Mouse (Mus musculus): ENCODE results near the gene Atf3. TPM values are rescaled to one million over a fixed set of nuclear protein-coding genes. Genes with fewer than 3 reads are reported as not detected.
"Not testable (repeated sequence)": the region's sequence is repeated elsewhere in the genome, so short reads cannot be mapped to it uniquely, and the experiment has no call there.

Atf3 gene
- total and polyA plus RNA-seq, 2 experiments from 2014 or later = 0.62 to 1.4 TPM

GRCm38 (mm10) chr1:191153052-191153451 is 64.8 kb downstream of the Atf3 start:
- Histone ChIP-seq H3K9ac (no peak overlapping the region), H3K9me3 (ENCODE audit: low read length) (no peaks in the 10 kb centered on the region), H3K4me1 (ENCODE audit: insufficient read depth) (no peaks in the 10 kb centered on the region), H3K27ac (ENCODE audit: low read depth, low read length) (no peak overlapping the region), H3K4me2 (ENCODE audit: low read depth) (no peak overlapping the region), H3K27me3 (ENCODE audit: insufficient read depth, low read length) (no peaks in the 10 kb centered on the region), H3K36me3 (ENCODE audit: insufficient read depth) (no peaks in the 10 kb centered on the region), H3K4me3 (ENCODE audit: low read depth, low read length) (no peak overlapping the region)
- DNase-seq (peak; percentile 29), ATAC-seq (no peak)
- TF ChIP-seq CTCF (IDR thresholded peaks at IDR 0.05; ENCODE audit: low read depth) = peak; percentile 72
- 14% methylated on average over 4 of the region's 4 CpGs for WGBS

- 84% methylated on average over 8 of the region's 8 CpGs for WGBS
- H3K9ac ChIP-seq = no peak overlapping the region
- no peak overlapping the region for H3K4me2 ChIP-seq (ENCODE audit: low read depth)
- no peaks in the 10 kb centered on the region for H3K27me3 ChIP-seq (ENCODE audit: insufficient read depth, low read length)
- no peaks in the 10 kb centered on the region for H3K36me3 ChIP-seq (ENCODE audit: insufficient read depth)
- no peak for DNase-seq
- no peaks in the 10 kb centered on the region for H3K9me3 ChIP-seq (ENCODE audit: low read length)
- ATAC-seq = no peak
- no peak overlapping the region for H3K4me3 ChIP-seq (ENCODE audit: low read depth, low read length)
- no peak for TF ChIP-seq CTCF (IDR thresholded peaks at IDR 0.05; ENCODE audit: low read depth)
- no peak overlapping the region for H3K27ac ChIP-seq (ENCODE audit: low read depth, low read length)
- no peaks in the 10 kb centered on the region for H3K4me1 ChIP-seq (ENCODE audit: insufficient read depth)
These were observed 66.8 kb downstream of the Atf3 start for GRCm38 (mm10) chr1:191150924-191151605.

GRCm38 (mm10) chr1:191149489-191149888 is 68.3 kb downstream of the Atf3 start:
- DNase-seq; ATAC-seq; H3K9me3 ChIP-seq (ENCODE audit: low read length); H3K4me2 ChIP-seq (ENCODE audit: low read depth); H3K4me1 ChIP-seq (ENCODE audit: insufficient read depth); H3K4me3 ChIP-seq (ENCODE audit: low read depth, low read length); H3K36me3 ChIP-seq (ENCODE audit: insufficient read depth); H3K27me3 ChIP-seq (ENCODE audit: insufficient read depth, low read length); H3K9ac ChIP-seq; H3K27ac ChIP-seq (ENCODE audit: low read depth, low read length): not testable (repeated sequence)
- 86% methylated on average over 5 of the region's 5 CpGs for whole genome bisulfite sequencing

GRCm38 (mm10) chr1:191140983-191141382 is 76.9 kb downstream of the Atf3 start:
- no peak for TF ChIP-seq CTCF (IDR thresholded peaks at IDR 0.05; ENCODE audit: low read depth)
- H3K9ac ChIP-seq = no peak overlapping the region
- H3K4me1 ChIP-seq (ENCODE audit: insufficient read depth) = no peaks in the 10 kb centered on the region
- H3K27ac ChIP-seq (ENCODE audit: low read depth, low read length) = no peak overlapping the region
- ATAC-seq (no peak), DNase-seq (no peak)
- no peaks in the 10 kb centered on the region for H3K36me3 ChIP-seq (ENCODE audit: insufficient read depth)
- no peak overlapping the region for H3K4me3 ChIP-seq (ENCODE audit: low read depth, low read length)
- H3K27me3 ChIP-seq (ENCODE audit: insufficient read depth, low read length) = no peaks in the 10 kb centered on the region
- H3K9me3 ChIP-seq (ENCODE audit: low read length) = no peaks in the 10 kb centered on the region
- H3K4me2 ChIP-seq (ENCODE audit: low read depth) = no peak overlapping the region
- 92% methylated on average over 8 of the region's 8 CpGs for WGBS

- Histone ChIP-seq H3K4me3 (ENCODE audit: low read depth, low read length) (no peak overlapping the region), H3K27me3 (ENCODE audit: insufficient read depth, low read length) (no peaks in the 10 kb centered on the region), H3K27ac (ENCODE audit: low read depth, low read length) (no peak overlapping the region), H3K4me1 (ENCODE audit: insufficient read depth) (no peaks in the 10 kb centered on the region), H3K4me2 (ENCODE audit: low read depth) (no peak overlapping the region), H3K9ac (no peak overlapping the region), H3K9me3 (ENCODE audit: low read length) (no peaks in the 10 kb centered on the region), H3K36me3 (ENCODE audit: insufficient read depth) (no peaks in the 10 kb centered on the region)
- WGBS = 60% methylated on average over 7 of the region's 7 CpGs
- no peak for ATAC-seq
- no peak for TF ChIP-seq CTCF (IDR thresholded peaks at IDR 0.05; ENCODE audit: low read depth)
- no peak for DNase-seq
These were observed 78.9 kb downstream of the Atf3 start for GRCm38 (mm10) chr1:191138874-191139495.

- no peak for TF ChIP-seq CTCF (IDR thresholded peaks at IDR 0.05; ENCODE audit: low read depth)
- Histone ChIP-seq H3K27ac (ENCODE audit: low read depth, low read length) (no peak overlapping the region), H3K9me3 (ENCODE audit: low read length) (no peaks in the 10 kb centered on the region), H3K4me3 (ENCODE audit: low read depth, low read length) (no peak overlapping the region), H3K4me2 (ENCODE audit: low read depth) (no peak overlapping the region), H3K4me1 (ENCODE audit: insufficient read depth) (no peaks in the 10 kb centered on the region), H3K36me3 (ENCODE audit: insufficient read depth) (no peaks in the 10 kb centered on the region), H3K9ac (no peak overlapping the region), H3K27me3 (ENCODE audit: insufficient read depth, low read length) (no peaks in the 10 kb centered on the region)
- no peak for DNase-seq
- no peak for ATAC-seq
- 78% methylated on average over 4 of the region's 4 CpGs for WGBS
These were observed 79.4 kb downstream of the Atf3 start for GRCm38 (mm10) chr1:191138436-191138835.

GRCm38 (mm10) chr1:191135406-191135805 is 82.4 kb downstream of the Atf3 start:
- no peaks in the 10 kb centered on the region for H3K9me3 ChIP-seq (ENCODE audit: low read length)
- no peaks in the 10 kb centered on the region for H3K36me3 ChIP-seq (ENCODE audit: insufficient read depth)
- 59% methylated on average over 4 of the region's 4 CpGs for WGBS
- ATAC-seq = no peak
- H3K27me3 ChIP-seq (ENCODE audit: insufficient read depth, low read length) = no peaks in the 10 kb centered on the region
- no peak overlapping the region for H3K4me2 ChIP-seq (ENCODE audit: low read depth)
- H3K9ac ChIP-seq = no peak overlapping the region
- H3K27ac ChIP-seq (ENCODE audit: low read depth, low read length) = no peak overlapping the region
- H3K4me3 ChIP-seq (ENCODE audit: low read depth, low read length) = no peak overlapping the region
- TF ChIP-seq CTCF (IDR thresholded peaks at IDR 0.05; ENCODE audit: low read depth) = no peak
- no peaks in the 10 kb centered on the region for H3K4me1 ChIP-seq (ENCODE audit: insufficient read depth)
- no peak for DNase-seq
